Mouse (Mus musculus) kidney, adult 9 months (tissue): ENCODE results near the gene Nppa.

Source experiments
- DNase-seq: peaks from one replicate; pipeline ENCODE4 v3.0.0; 2022

Nppa gene

GRCm38 (mm10) chr4:148000202-148000772 lies at the start of gene Nppa:
Gene Nppa, plus strand, starts transcription at chr4:148000722.
- no peak for DNase-seq

GRCm38 (mm10) chr4:147953590-147953989 lies 46.9 kb upstream of the Nppa start:
- DNase-seq: peak; percentile 66

GRCm38 (mm10) chr4:147957141-147957540 lies 43.4 kb upstream of the Nppa start:
- no peak for DNase-seq

GRCm38 (mm10) chr4:147959881-147960831 lies 40.4 kb upstream of the Nppa start:
- DNase-seq: peak; percentile 83

GRCm38 (mm10) chr4:147962781-147963180 lies 37.7 kb upstream of the Nppa start:
- DNase-seq: no peak

GRCm38 (mm10) chr4:147963623-147964022 lies 36.9 kb upstream of the Nppa start:
- no peak for DNase-seq

- peak; percentile 62 for DNase-seq
Measured at GRCm38 (mm10) chr4:147965712-147966111, 34.8 kb upstream of the Nppa start.

- no peak for DNase-seq
Measured at GRCm38 (mm10) chr4:147968816-147969215, 31.7 kb upstream of the Nppa start.

- no peak for DNase-seq
Measured at GRCm38 (mm10) chr4:147969337-147969736, 31.2 kb upstream of the Nppa start.

- DNase-seq: no peak
Measured at GRCm38 (mm10) chr4:147976237-147976636, 24.3 kb upstream of the Nppa start.

GRCm38 (mm10) chr4:147977726-147978125 lies 22.8 kb upstream of the Nppa start:
- DNase-seq: peak; percentile 87

- DNase-seq: no peak
Measured at GRCm38 (mm10) chr4:147978391-147978790, 22.1 kb upstream of the Nppa start.

- DNase-seq: peak; percentile 73
Measured at GRCm38 (mm10) chr4:147979441-147979860, 21.1 kb upstream of the Nppa start.

GRCm38 (mm10) chr4:147985205-147986132 lies 15.1 kb upstream of the Nppa start, which contains the start of gene Nppb:
Gene Nppb, plus strand, starts transcription at chr4:147985788.
- DNase-seq: peak; percentile 53

- no peak for DNase-seq
Measured at GRCm38 (mm10) chr4:147993571-147994095, 6.9 kb upstream of the Nppa start.

- DNase-seq: no peak
Measured at GRCm38 (mm10) chr4:147995311-147995710, 5.2 kb upstream of the Nppa start.

- DNase-seq: no peak
Measured at GRCm38 (mm10) chr4:148001013-148001789, 679 bp downstream of the Nppa start.

GRCm38 (mm10) chr4:148001866-148002265 lies 1.3 kb downstream of the Nppa start:
- no peak for DNase-seq

GRCm38 (mm10) chr4:148004361-148004760 lies 3.8 kb downstream of the Nppa start:
- no peak for DNase-seq

GRCm38 (mm10) chr4:148008412-148008811 lies 7.9 kb downstream of the Nppa start:
- peak; percentile 66 for DNase-seq

GRCm38 (mm10) chr4:148009641-148010040 lies 9.1 kb downstream of the Nppa start:
- peak; percentile 61 for DNase-seq

- no peak for DNase-seq
Measured at GRCm38 (mm10) chr4:148011332-148011731, 10.8 kb downstream of the Nppa start.
